Mouse (Mus musculus) 3134 (cell line): ENCODE results near the gene Sostdc1.

Experiments
- DNase-seq: peaks from one replicate; pipeline ENCODE4 v3.0.0-alpha.2; 2011; ENCODE audit warnings: low spot score; ENCODE audit not compliant: insufficient read length; ENCODE audit errors: extremely low read depth

Gene Sostdc1

DNA sequence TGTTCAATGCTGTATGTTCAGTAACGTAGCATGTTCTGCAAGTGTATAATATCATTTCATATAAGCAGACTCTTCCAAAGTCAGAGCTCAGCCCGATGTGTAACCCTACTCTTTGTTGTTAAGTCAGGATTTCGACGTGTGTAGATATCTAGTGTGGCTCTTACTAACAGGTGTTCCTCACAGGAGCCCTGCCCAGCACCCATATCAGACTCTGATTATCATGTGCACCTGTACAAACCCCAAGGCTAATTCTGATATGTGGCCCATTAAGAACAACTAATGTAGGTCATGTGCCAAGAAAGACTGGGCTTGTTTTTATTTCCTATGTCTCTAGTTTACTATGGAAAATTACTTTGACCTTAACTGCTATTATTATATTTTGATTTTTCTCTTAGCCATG lies 50.1 kb downstream of the Sostdc1 start:
- DNase-seq, result no peak
